Mouse (Mus musculus) kidney, embryonic 15.5 days (tissue): Measurements from ENCODE around the gene Pdrg1. TPM values are rescaled to one million over a fixed set of nuclear protein-coding genes. Genes with fewer than 3 reads are reported as not detected.
A peak's percentile ranks its signal among the peaks of the same experiment; 100 is the strongest.

Source experiments
- ATAC-seq: fragments of 200-750 bp; cut with Nextera tagmentation; replicated peaks from 2 replicates; pipeline ENCODE4 v1.8.0; 2017; ENCODE audit warnings: moderate TSS enrichment; ENCODE audit not compliant: low FRiP score
- H3K27ac ChIP-seq: fragments of 300-500 bp; sonication (generic); 2 replicates; pipeline ENCODE4 v1.5.1; 2015; ENCODE audit warnings: mild to moderate bottlenecking, inconsistent platforms
- H3K27me3 ChIP-seq: fragments of 300-500 bp; sonication (generic); 2 replicates; pipeline ENCODE4 v1.6.1; 2015; ENCODE audit warnings: inconsistent platforms
- H3K36me3 ChIP-seq: fragments of 300-500 bp; sonication (generic); 2 replicates; pipeline ENCODE4 v1.6.1; 2015; ENCODE audit warnings: inconsistent platforms
- H3K4me1 ChIP-seq: fragments of 300-500 bp; sonication (generic); 2 replicates; pipeline ENCODE4 v1.6.1; 2015; ENCODE audit warnings: inconsistent platforms
- H3K4me2 ChIP-seq: fragments of 300-500 bp; sonication (generic); 2 replicates; pipeline ENCODE4 v1.6.1; 2015; ENCODE audit warnings: moderate library complexity, mild to moderate bottlenecking, inconsistent platforms
- H3K4me3 ChIP-seq: fragments of 300-500 bp; sonication (generic); replicated peaks from 2 replicates; pipeline ENCODE4 v1.5.1; 2015; ENCODE audit warnings: mild to moderate bottlenecking, inconsistent platforms
- H3K9ac ChIP-seq: fragments of 300-500 bp; sonication (generic); 2 replicates; pipeline ENCODE4 v1.6.1; 2015; ENCODE audit warnings: mild to moderate bottlenecking, inconsistent platforms
- H3K9me3 ChIP-seq: fragments of 300-500 bp; sonication (generic); replicated peaks from 2 replicates; pipeline ENCODE4 v1.6.1; 2016; ENCODE audit warnings: inconsistent platforms
- WGBS: fragments of 180-500 bp; shearing (Covaris S2); methylation state at CpG from one replicate; pipeline ENCODE4 v1.1.7; 2015; ENCODE audit warnings: mixed read lengths; 5-methylcytosine and 5-hydroxymethylcytosine counted together
- polyA plus RNA-seq: library from polyadenylated mRNA; unstranded; fragments of >200 nt; fragmentation: Nextera tagmentation; extraction: Ambion mirVana; gene quantifications from 2 replicates; pipeline ENCODE4 v1.2.1, GENCODE M21; 2015

The Pdrg1 gene
- polyA plus RNA-seq, 1 experiment from 2014 or later, result 111 TPM

- no peak overlapping the region for H3K4me3 ChIP-seq
- H3K4me1 ChIP-seq, result peaks cover 15% of the 10 kb centered on the region
- H3K4me2 ChIP-seq, result no peak overlapping the region
- no peak for ATAC-seq
- H3K36me3 ChIP-seq, result no peaks in the 10 kb centered on the region
- H3K27ac ChIP-seq, result peak overlapping the region; percentile 54; the same call in 1 of the 2 replicates
- peaks cover 29% of the 10 kb centered on the region for H3K27me3 ChIP-seq
- WGBS, result 25% methylated on average over 9 of the region's 9 CpGs
- no peak overlapping the region for H3K9ac ChIP-seq
- H3K9me3 ChIP-seq, result no peaks in the 10 kb centered on the region
Measured at GRCm38 (mm10) chr2:153049288-153049996, 34.2 kb upstream of the Pdrg1 start.

GRCm38 (mm10) chr2:153047828-153048465 is 32.7 kb upstream of the Pdrg1 start:
- Histone ChIP-seq H3K9me3 (no peaks in the 10 kb centered on the region), H3K4me3 (no peak overlapping the region), H3K4me2 (no peak overlapping the region), H3K27ac (no peak overlapping the region), H3K27me3 (peaks cover 20% of the 10 kb centered on the region), H3K9ac (no peak overlapping the region), H3K36me3 (no peaks in the 10 kb centered on the region), H3K4me1 (peaks cover 15% of the 10 kb centered on the region)
- ATAC-seq, result no peak
- WGBS, result 45% methylated on average over 17 of the region's 17 CpGs

DNA sequence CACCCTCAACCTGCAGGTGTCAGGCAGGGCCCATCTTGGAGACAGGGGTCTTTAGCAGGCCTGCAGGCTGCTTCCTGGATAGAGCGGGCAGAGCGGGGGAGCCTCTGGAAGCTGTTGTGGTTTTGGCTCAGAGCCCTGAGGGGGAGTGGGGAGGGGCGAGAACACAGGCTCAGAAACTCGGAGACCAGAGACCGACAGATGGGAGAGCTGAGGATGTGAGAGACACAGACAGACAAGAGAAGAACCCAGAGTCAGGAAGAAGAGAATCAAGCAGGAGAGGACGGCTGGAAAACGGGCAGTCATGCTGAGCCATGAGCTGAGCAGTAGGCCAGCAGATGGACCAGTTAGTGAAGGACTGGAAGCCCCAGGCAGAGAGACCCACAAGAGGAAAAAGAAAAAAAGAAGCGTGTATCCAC is 30.7 kb upstream of the Pdrg1 start:
- Histone ChIP-seq H3K4me1 (peaks cover 8% of the 10 kb centered on the region), H3K4me3 (no peak overlapping the region), H3K36me3 (no peaks in the 10 kb centered on the region), H3K9me3 (no peaks in the 10 kb centered on the region), H3K4me2 (no peak overlapping the region), H3K27me3 (0 out of 2 replicates have a peak, but pooled peaks cover 5% of the 10 kb centered on the region), H3K27ac (no peak overlapping the region), H3K9ac (no peak overlapping the region)
- 33% methylated on average over 8 of the region's 8 CpGs for WGBS
- ATAC-seq, result 0 out of 2 replicates have a peak, but pooled peaks have one; percentile 22

- WGBS, result 54% methylated on average over 3 of the region's 3 CpGs
- Histone ChIP-seq H3K4me2 (no peak overlapping the region), H3K9me3 (no peaks in the 10 kb centered on the region), H3K36me3 (no peaks in the 10 kb centered on the region), H3K4me1 (no peaks in the 10 kb centered on the region; the same call in 1 of the 2 replicates), H3K27me3 (0 out of 2 replicates have a peak, but pooled peaks cover 3% of the 10 kb centered on the region), H3K9ac (no peak overlapping the region), H3K4me3 (no peak overlapping the region), H3K27ac (no peak overlapping the region)
- no peak for ATAC-seq
Measured at GRCm38 (mm10) chr2:153043886-153044285, 28.7 kb upstream of the Pdrg1 start.

GRCm38 (mm10) chr2:153036690-153037089 is 21.5 kb upstream of the Pdrg1 start:
- Histone ChIP-seq H3K27ac (no peak overlapping the region), H3K4me1 (peaks cover 12% of the 10 kb centered on the region), H3K36me3 (no peaks in the 10 kb centered on the region), H3K27me3 (peaks cover 29% of the 10 kb centered on the region), H3K9ac (no peak overlapping the region), H3K9me3 (no peaks in the 10 kb centered on the region), H3K4me2 (no peak overlapping the region), H3K4me3 (no peak overlapping the region)
- WGBS, result 10% methylated on average over 2 of the region's 2 CpGs
- no peak; the same call in 1 of the 2 replicates for ATAC-seq

GRCm38 (mm10) chr2:153033545-153034230 is 18.5 kb upstream of the Pdrg1 start:
- no peaks in the 10 kb centered on the region for H3K36me3 ChIP-seq
- 79% methylated on average over 5 of the region's 5 CpGs for WGBS

GRCm38 (mm10) chr2:153032973-153033372 is 17.7 kb upstream of the Pdrg1 start:
- peaks cover 63% of the 10 kb centered on the region for H3K27me3 ChIP-seq
- H3K36me3 ChIP-seq, result no peaks in the 10 kb centered on the region
- no peak overlapping the region for H3K4me2 ChIP-seq
- no peak overlapping the region for H3K27ac ChIP-seq
- no peak overlapping the region for H3K4me3 ChIP-seq
- H3K9ac ChIP-seq, result no peak overlapping the region
- no peak for ATAC-seq
- peaks cover 12% of the 10 kb centered on the region for H3K4me1 ChIP-seq
- 13% methylated on average over 4 of the region's 4 CpGs for WGBS
- no peaks in the 10 kb centered on the region for H3K9me3 ChIP-seq

More at GRCm38 (mm10) chr2:153033545-153034230, 18.5 kb upstream of the Pdrg1 start:
- Histone ChIP-seq H3K27ac (no peak overlapping the region), H3K9ac (no peak overlapping the region), H3K4me1 (peaks cover 16% of the 10 kb centered on the region), H3K4me2 (no peak overlapping the region), H3K9me3 (no peaks in the 10 kb centered on the region), H3K27me3 (peaks cover 59% of the 10 kb centered on the region), H3K4me3 (no peak overlapping the region)
- no peak for ATAC-seq

GRCm38 (mm10) chr2:153032083-153032842 is 17.0 kb upstream of the Pdrg1 start:
- no peak overlapping the region for H3K27ac ChIP-seq
- H3K9ac ChIP-seq, result no peak overlapping the region
- H3K27me3 ChIP-seq, result peaks cover 70% of the 10 kb centered on the region
- H3K4me2 ChIP-seq, result peak overlapping the region; percentile 93
- H3K36me3 ChIP-seq, result no peaks in the 10 kb centered on the region
- peaks cover 12% of the 10 kb centered on the region for H3K4me1 ChIP-seq
- no peaks in the 10 kb centered on the region for H3K9me3 ChIP-seq
- ATAC-seq, result peak; percentile 87
- H3K4me3 ChIP-seq, result peak overlapping the region; percentile 50
- 1% methylated on average over 44 of the region's 58 CpGs for WGBS

DNA sequence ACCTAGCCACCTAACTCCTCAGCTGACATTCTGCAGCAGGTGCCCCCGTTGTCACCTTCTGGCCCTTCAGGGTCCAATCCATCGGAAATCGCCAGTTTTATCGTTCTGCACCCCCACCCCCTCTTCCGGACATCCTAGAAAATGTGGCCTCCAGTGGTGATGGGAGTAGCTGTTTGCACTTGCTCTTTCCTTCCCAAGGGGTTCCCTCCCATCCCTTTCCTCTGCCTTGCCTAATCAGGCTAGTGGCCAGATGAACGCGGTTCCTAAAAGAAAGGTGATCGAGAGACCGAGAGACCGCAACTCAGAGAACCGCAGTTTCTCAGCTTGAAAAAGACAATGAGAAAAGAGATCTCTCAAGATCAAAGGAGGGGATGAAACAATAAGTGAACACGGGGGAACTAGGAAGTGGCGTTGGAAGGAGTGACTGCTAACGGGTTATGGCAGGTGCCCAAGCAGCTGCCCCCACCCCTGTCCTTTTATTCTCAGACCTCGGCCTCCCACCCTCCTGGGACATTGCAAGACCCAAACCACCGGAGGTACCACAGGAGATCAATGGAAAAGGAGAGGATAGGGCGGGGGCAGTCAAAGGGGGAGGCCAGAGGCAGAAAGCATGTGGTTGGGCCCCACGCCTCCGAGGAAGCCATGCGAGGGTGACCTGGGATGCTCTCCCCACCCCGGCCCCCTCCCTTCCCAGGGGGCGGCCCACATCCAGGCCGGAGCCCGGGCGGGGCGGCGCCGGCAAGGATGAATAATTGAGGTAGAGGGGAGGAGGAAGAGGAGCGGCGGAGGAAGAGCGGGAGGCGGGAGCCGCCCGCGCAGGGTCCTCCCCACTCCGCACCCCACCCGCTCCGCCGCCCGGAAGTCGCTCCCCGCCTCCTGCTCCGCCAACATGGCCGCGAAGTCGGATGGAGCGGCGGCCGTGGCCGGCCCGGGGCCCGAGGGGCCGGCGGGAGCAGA is 16.2 kb upstream of the Pdrg1 start, which contains the start of gene Xkr7:
Gene Xkr7 (plus strand): TSS at position 727 of the 957 bp plus-strand sequence.
- no peaks in the 10 kb centered on the region for H3K9me3 ChIP-seq
- no peak within 1 kb of the TSS for H3K27ac ChIP-seq
- peak within 1 kb of the TSS; percentile 93 for H3K4me2 ChIP-seq
- H3K4me1 ChIP-seq, result peaks cover 12% of the 10 kb centered on the region
- no peaks in the 10 kb centered on the region for H3K36me3 ChIP-seq
- H3K27me3 ChIP-seq, result peaks cover 77% of the 10 kb centered on the region
- peak within 1 kb of the TSS; percentile 50 for H3K4me3 ChIP-seq
- no peak within 1 kb of the TSS for H3K9ac ChIP-seq
- ATAC-seq, result peak; percentile 66
- under 1% methylated on average over 53 of the region's 54 CpGs for WGBS

- H3K4me1 ChIP-seq, result peaks cover 12% of the 10 kb centered on the region
- H3K4me2 ChIP-seq, result no peak overlapping the region
- WGBS, result 18% methylated on average over 4 of the region's 4 CpGs
- no peak overlapping the region for H3K9ac ChIP-seq
- no peaks in the 10 kb centered on the region for H3K36me3 ChIP-seq
- H3K9me3 ChIP-seq, result no peaks in the 10 kb centered on the region
- no peak overlapping the region for H3K4me3 ChIP-seq
- peaks cover 81% of the 10 kb centered on the region for H3K27me3 ChIP-seq
- ATAC-seq, result no peak
- no peak overlapping the region for H3K27ac ChIP-seq
Measured at GRCm38 (mm10) chr2:153030422-153030821, 15.2 kb upstream of the Pdrg1 start.

- no peak overlapping the region for H3K9ac ChIP-seq
- 52% methylated on average over 4 of the region's 4 CpGs for WGBS
- H3K27me3 ChIP-seq, result peaks cover 70% of the 10 kb centered on the region
- no peaks in the 10 kb centered on the region for H3K36me3 ChIP-seq
- H3K4me3 ChIP-seq, result no peak overlapping the region
- H3K4me1 ChIP-seq, result peaks cover 11% of the 10 kb centered on the region
- H3K9me3 ChIP-seq, result no peaks in the 10 kb centered on the region
- H3K4me2 ChIP-seq, result no peak overlapping the region
- H3K27ac ChIP-seq, result no peak overlapping the region
- ATAC-seq, result no peak
Measured at GRCm38 (mm10) chr2:153027501-153027900, 12.3 kb upstream of the Pdrg1 start.
